Mouse (Mus musculus): ENCODE data around the gene Vmn1r13. TPM values are rescaled to one million over a fixed set of nuclear protein-coding genes. Genes with fewer than 3 reads are reported as not detected.
"Not testable (repeated sequence)": the region's sequence is repeated elsewhere in the genome, so short reads cannot be mapped to it uniquely, and the experiment has no call there.

Vmn1r13 gene
- total RNA-seq (2022): not detected

DNA sequence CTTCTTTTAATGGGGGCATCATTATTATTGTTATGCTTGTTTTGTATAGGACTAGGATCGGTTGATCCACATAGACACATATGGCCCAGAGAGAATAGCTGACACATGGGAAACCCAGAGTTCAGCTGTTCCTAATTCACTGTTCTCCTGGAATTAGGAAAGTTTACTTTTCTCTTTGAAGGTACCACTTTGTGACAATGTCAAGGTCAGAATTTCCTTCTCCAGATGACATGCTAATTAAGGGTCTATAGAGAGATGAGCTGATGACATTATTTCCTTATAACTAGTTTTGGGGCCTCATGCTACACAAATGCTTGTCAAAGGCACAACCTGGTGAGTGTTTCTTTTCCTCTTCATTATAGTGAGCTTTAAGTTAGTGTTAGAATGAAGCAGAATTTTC is at the start of gene Vmn1r13:
Vmn1r13 (plus strand) TSS at position 301 of the 400 bp plus-strand sequence.
- not testable (repeated sequence) for DNase-seq (ENCODE audit: low spot score)

DNA sequence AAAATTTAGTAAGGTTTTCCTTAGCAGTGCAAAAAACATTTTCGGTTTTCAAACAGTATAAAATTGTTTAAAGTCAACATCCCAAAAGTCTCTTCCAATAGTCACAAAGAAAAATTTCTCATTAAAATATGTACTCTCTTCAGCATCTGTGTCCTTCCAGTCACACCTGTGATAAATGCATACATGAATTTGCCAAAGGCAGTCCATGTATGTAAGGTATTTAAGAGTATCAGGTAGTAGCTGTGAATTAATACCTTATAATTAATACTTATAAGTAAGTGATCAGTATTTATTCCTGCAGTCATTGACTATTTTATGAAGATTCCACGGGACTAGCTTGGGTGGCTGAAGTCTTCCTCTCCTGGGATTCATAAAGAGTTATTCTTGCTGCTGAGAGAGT is 46.5 kb upstream of the Vmn1r13 start, which contains the start of gene Vmn1r12:
Vmn1r12 (plus strand) TSS at position 301 of the 400 bp plus-strand sequence.
- DNase-seq (ENCODE audit: low spot score): no peak

- not testable (repeated sequence) for DNase-seq (ENCODE audit: low spot score)
Observed at GRCm38 (mm10) chr6:57190016-57190415, 13.1 kb upstream of the Vmn1r13 start.

DNA sequence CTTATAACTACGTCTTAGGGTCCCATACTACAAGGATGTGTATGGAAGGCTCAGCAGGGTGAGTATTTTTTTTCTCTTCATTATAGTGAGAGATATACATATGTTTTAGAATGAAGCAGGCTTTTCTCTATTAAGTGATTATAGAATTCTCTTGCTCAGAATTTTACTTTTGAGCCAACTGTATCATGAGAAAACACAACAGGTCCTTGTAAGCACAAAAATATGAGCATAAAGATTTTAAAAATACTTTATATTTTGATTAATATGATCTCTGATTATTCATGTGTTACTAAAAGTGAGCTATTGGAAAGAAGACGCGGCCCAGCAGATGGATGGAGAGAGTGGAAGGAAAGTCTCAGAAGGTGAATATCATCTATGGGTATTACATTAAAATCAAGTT is 28.3 kb downstream of the Vmn1r13 start, which contains the start of gene Vmn1r14:
Vmn1r14 (plus strand) TSS at position 301 of the 400 bp plus-strand sequence.
- no peak for DNase-seq (ENCODE audit: low spot score)

GRCm38 (mm10) chr6:57257652-57258051 is 54.6 kb downstream of the Vmn1r13 start, which contains the start of gene Vmn1r15:
Vmn1r15 (plus strand) TSS chr6:57257952.
- no peak for DNase-seq (ENCODE audit: low spot score)

DNA sequence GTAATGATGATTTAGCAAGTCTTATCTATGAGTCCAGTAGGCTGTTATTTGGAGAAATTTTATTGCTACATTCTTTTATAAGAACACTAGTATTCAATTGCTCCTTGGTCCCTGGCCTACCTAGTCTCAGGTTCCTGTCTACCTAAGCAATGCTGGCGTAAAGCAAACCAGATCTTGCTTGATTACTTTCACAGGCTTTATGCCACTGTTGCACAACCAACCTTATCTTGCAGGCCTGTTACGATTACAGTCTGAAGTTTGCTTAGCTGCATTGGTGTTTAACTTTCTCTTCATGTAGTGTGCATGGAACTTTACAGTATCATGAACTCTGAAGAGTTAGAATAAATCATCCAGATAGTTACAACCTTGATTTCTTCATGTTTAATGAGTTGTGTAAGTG is 57.9 kb downstream of the Vmn1r13 start:
- no peak for DNase-seq (ENCODE audit: low spot score)

Other genes starting within 250 kb of the Vmn1r13 start
- not detected for gene Vmn1r5, start 233.0 kb upstream of the Vmn1r13 start, total RNA-seq (2022)
- gene Vmn1r6, start 206.0 kb upstream of the Vmn1r13 start, total RNA-seq (2022): not detected
- not detected for gene Vmn1r7, start 178.0 kb upstream of the Vmn1r13 start, total RNA-seq (2022)
- gene Vmn1r8, start 171.0 kb upstream of the Vmn1r13 start, total RNA-seq (2022): not detected
- not detected for gene Vmn1r9, start 136.5 kb upstream of the Vmn1r13 start, total RNA-seq (2022)
- gene Vmn1r10, start 93.8 kb upstream of the Vmn1r13 start, total RNA-seq (2022): not detected
- gene Vmn1r11, start 69.8 kb upstream of the Vmn1r13 start, total RNA-seq (2022): not detected
- gene Vmn1r12, start 46.4 kb upstream of the Vmn1r13 start, total RNA-seq (2022): not detected
- not detected for gene Vmn1r14, start 28.4 kb downstream of the Vmn1r13 start, total RNA-seq (2022)
- not detected for gene Vmn1r15, start 54.7 kb downstream of the Vmn1r13 start, total RNA-seq (2022)
- not detected for gene Vmn1r16, start 126.2 kb downstream of the Vmn1r13 start, total RNA-seq (2022)
- gene Vmn1r17, start 160.4 kb downstream of the Vmn1r13 start, total RNA-seq (2022): not detected
- gene Vmn1r18, start 192.5 kb downstream of the Vmn1r13 start, total RNA-seq (2022): not detected
- gene Vmn1r19, start 200.5 kb downstream of the Vmn1r13 start, total RNA-seq (2022): not detected
- gene Vmn1r20, start 225.6 kb downstream of the Vmn1r13 start, total RNA-seq (2022): not detected

All from heart, adult 8-10 months (tissue).